ENCODE assay signal across 22 mouse cellular contexts in genomic region chr1:138974836-138975235, GRCm38 (mm10).
"Had no signal": no experiment of that assay in that cellular context is flagged by ENCODE, and none has a peak within 500 bp of the region (broad histone marks: within the 10 kb centered on the region; RNA-seq: fewer than 3 reads in every experiment).

No protein-coding gene starts in this region.

- ATAC-seq: intestine, embryonic 15.5 days; liver, postnatal 0 days; midbrain, embryonic 15.5 days had no signal

- H3K36me3 ChIP-seq: intestine, embryonic 15.5 days; limb, embryonic 12.5 days; limb, embryonic 15.5 days; midbrain, embryonic 12.5 days; midbrain, embryonic 15.5 days; neural tube, embryonic 12.5 days; neural tube, embryonic 15.5 days had no signal

- H3K27ac ChIP-seq: intestine, embryonic 15.5 days; limb, embryonic 12.5 days; limb, embryonic 15.5 days; liver, embryonic 14.5 days; midbrain, embryonic 12.5 days; midbrain, embryonic 15.5 days; neural tube, embryonic 12.5 days; neural tube, embryonic 15.5 days had no signal

- DNase-seq: kidney, adult 11 months; kidney, adult 8-10 months; kidney, postnatal 10 days; kidney, postnatal 36 days; liver, postnatal 0 days; lung, embryonic 14.5 days; lung, postnatal 10 days; lung, postnatal 4 days; right cerebral cortex, adult 18-20 months; right cerebral cortex, postnatal 25 days; thymus, adult 2 months; thymus, postnatal 14 days; thymus, postnatal 4 days had no signal

- H3K9me3 ChIP-seq: intestine, embryonic 15.5 days; limb, embryonic 12.5 days; limb, embryonic 15.5 days; midbrain, embryonic 12.5 days; midbrain, embryonic 15.5 days; neural tube, embryonic 12.5 days; neural tube, embryonic 15.5 days had no signal

- H3K4me2 ChIP-seq: intestine, embryonic 15.5 days; limb, embryonic 12.5 days; limb, embryonic 15.5 days; liver, embryonic 11.5 days; lung, embryonic 14.5 days; midbrain, embryonic 12.5 days; midbrain, embryonic 15.5 days; neural tube, embryonic 12.5 days; neural tube, embryonic 15.5 days had no signal

- H3K4me1 ChIP-seq: intestine, embryonic 15.5 days; limb, embryonic 12.5 days; limb, embryonic 15.5 days; midbrain, embryonic 12.5 days; midbrain, embryonic 15.5 days; neural tube, embryonic 12.5 days; neural tube, embryonic 15.5 days had no signal

- H3K27me3 ChIP-seq: intestine, embryonic 15.5 days; limb, embryonic 12.5 days; limb, embryonic 15.5 days; midbrain, embryonic 12.5 days; midbrain, embryonic 15.5 days; neural tube, embryonic 12.5 days; neural tube, embryonic 15.5 days had no signal

- H3K4me3 ChIP-seq: intestine, embryonic 15.5 days; limb, embryonic 12.5 days; limb, embryonic 15.5 days; midbrain, embryonic 12.5 days; midbrain, embryonic 15.5 days; neural tube, embryonic 12.5 days; neural tube, embryonic 15.5 days had no signal

- H3K9ac ChIP-seq: intestine, embryonic 15.5 days; limb, embryonic 12.5 days; limb, embryonic 15.5 days; liver, embryonic 14.5 days; liver, postnatal 0 days; lung, embryonic 14.5 days; midbrain, embryonic 12.5 days; midbrain, embryonic 15.5 days; neural tube, embryonic 12.5 days; neural tube, embryonic 15.5 days had no signal
